Mouse (Mus musculus) embryo, embryonic 9.5 days (tissue): ENCODE measurements around the gene Ufc1.
A peak's percentile ranks its signal among the peaks of the same experiment; 100 is the strongest.
"Not testable (repeated sequence)": the region's sequence is repeated elsewhere in the genome, so short reads cannot be mapped to it uniquely, and the experiment has no call there.

Experiments
- DNase-seq: peaks from one replicate; pipeline ENCODE4 v3.0.0-alpha.2; 2017; ENCODE audit errors: extremely low spot score

Ufc1 gene

GRCm38 (mm10) chr1:171248386-171249226 is 46.2 kb downstream of the Ufc1 start:
- DNase-seq, result no peak

GRCm38 (mm10) chr1:171247916-171248315 is 46.9 kb downstream of the Ufc1 start:
- DNase-seq, result no peak

GRCm38 (mm10) chr1:171247453-171247841 is 47.4 kb downstream of the Ufc1 start:
- DNase-seq, result no peak

GRCm38 (mm10) chr1:171246709-171247452 is 47.9 kb downstream of the Ufc1 start:
- DNase-seq, result peak; percentile 97

- DNase-seq, result no peak
Measured at GRCm38 (mm10) chr1:171245353-171245752, 49.5 kb downstream of the Ufc1 start.

- not testable (repeated sequence) for DNase-seq
Measured at GRCm38 (mm10) chr1:171241952-171242351, 52.9 kb downstream of the Ufc1 start.

GRCm38 (mm10) chr1:171240911-171241310 is 53.9 kb downstream of the Ufc1 start:
- DNase-seq, result no peak

- DNase-seq, result no peak
Measured at GRCm38 (mm10) chr1:171239992-171240744, 54.7 kb downstream of the Ufc1 start.
